Mouse (Mus musculus): ENCODE measurements around the gene Syt6. TPM values are rescaled to one million over a fixed set of nuclear protein-coding genes. Genes with fewer than 3 reads are reported as not detected.

The Syt6 gene
- polyA plus RNA-seq, 1 experiment from 2014 or later: 23.5 TPM

- Histone ChIP-seq H3K4me2 (ENCODE audit: low read length) (no peak overlapping the region), H3K9ac (replicated peaks; ENCODE audit: low read depth, low read length) (no peak overlapping the region), H3K9me3 (ENCODE audit: control insufficient read depth, low read length) (no peaks in the 10 kb centered on the region), H3K4me3 (replicated peaks; ENCODE audit: low read length) (no peak overlapping the region), H3K27me3 (replicated peaks; ENCODE audit: control insufficient read depth, insufficient read depth, low read length) (no peaks in the 10 kb centered on the region), H3K27ac (ENCODE audit: low read length) (no peak overlapping the region), H3K4me1 (replicated peaks; ENCODE audit: control insufficient read depth, insufficient read depth, low read length) (no peaks in the 10 kb centered on the region; the same call in 1 of the 2 replicates), H3K36me3 (ENCODE audit: control insufficient read depth, insufficient read depth) (no peaks in the 10 kb centered on the region)
- 68% methylated on average over 5 of the region's 5 CpGs for WGBS
- ATAC-seq: no peak
Measured at GRCm38 (mm10) chr3:103592636-103593035, 17.6 kb downstream of the Syt6 start.

GRCm38 (mm10) chr3:103593631-103594030 is 18.6 kb downstream of the Syt6 start:
- Histone ChIP-seq H3K36me3 (ENCODE audit: control insufficient read depth, insufficient read depth) (no peaks in the 10 kb centered on the region), H3K4me1 (replicated peaks; ENCODE audit: control insufficient read depth, insufficient read depth, low read length) (no peaks in the 10 kb centered on the region; the same call in 1 of the 2 replicates), H3K27me3 (replicated peaks; ENCODE audit: control insufficient read depth, insufficient read depth, low read length) (no peaks in the 10 kb centered on the region), H3K9ac (replicated peaks; ENCODE audit: low read depth, low read length) (no peak overlapping the region), H3K4me2 (ENCODE audit: low read length) (no peak overlapping the region), H3K4me3 (replicated peaks; ENCODE audit: low read length) (no peak overlapping the region), H3K9me3 (ENCODE audit: control insufficient read depth, low read length) (no peaks in the 10 kb centered on the region), H3K27ac (ENCODE audit: low read length) (no peak overlapping the region)
- ATAC-seq: no peak
- WGBS: 71% methylated on average over 5 of the region's 5 CpGs

GRCm38 (mm10) chr3:103595271-103595810 is 20.3 kb downstream of the Syt6 start:
- Histone ChIP-seq H3K27ac (ENCODE audit: low read length) (no peak overlapping the region), H3K27me3 (replicated peaks; ENCODE audit: control insufficient read depth, insufficient read depth, low read length) (no peaks in the 10 kb centered on the region), H3K4me2 (ENCODE audit: low read length) (no peak overlapping the region), H3K4me3 (replicated peaks; ENCODE audit: low read length) (no peak overlapping the region), H3K36me3 (ENCODE audit: control insufficient read depth, insufficient read depth) (no peaks in the 10 kb centered on the region), H3K4me1 (replicated peaks; ENCODE audit: control insufficient read depth, insufficient read depth, low read length) (no peaks in the 10 kb centered on the region; the same call in 1 of the 2 replicates), H3K9ac (replicated peaks; ENCODE audit: low read depth, low read length) (no peak overlapping the region), H3K9me3 (ENCODE audit: control insufficient read depth, low read length) (no peaks in the 10 kb centered on the region)
- no peak for ATAC-seq
- 75% methylated on average over 7 of the region's 7 CpGs for WGBS

- no peak for ATAC-seq
- no peaks in the 10 kb centered on the region for H3K36me3 ChIP-seq (ENCODE audit: control insufficient read depth, insufficient read depth)
- no peaks in the 10 kb centered on the region for H3K27me3 ChIP-seq (replicated peaks; ENCODE audit: control insufficient read depth, insufficient read depth, low read length)
- no peak overlapping the region for H3K4me2 ChIP-seq (ENCODE audit: low read length)
- H3K4me1 ChIP-seq (replicated peaks; ENCODE audit: control insufficient read depth, insufficient read depth, low read length): peaks cover 6% of the 10 kb centered on the region; the same call in 1 of the 2 replicates
- no peak overlapping the region for H3K27ac ChIP-seq (ENCODE audit: low read length)
- no peak overlapping the region for H3K4me3 ChIP-seq (replicated peaks; ENCODE audit: low read length)
- no peaks in the 10 kb centered on the region for H3K9me3 ChIP-seq (ENCODE audit: control insufficient read depth, low read length)
- H3K9ac ChIP-seq (replicated peaks; ENCODE audit: low read depth, low read length): no peak overlapping the region
- WGBS: 64% methylated on average over 4 of the region's 4 CpGs
Measured at GRCm38 (mm10) chr3:103597586-103597985, 22.6 kb downstream of the Syt6 start.

- Histone ChIP-seq H3K27me3 (replicated peaks; ENCODE audit: control insufficient read depth, insufficient read depth, low read length) (no peaks in the 10 kb centered on the region), H3K4me2 (ENCODE audit: low read length) (no peak overlapping the region), H3K36me3 (ENCODE audit: control insufficient read depth, insufficient read depth) (no peaks in the 10 kb centered on the region), H3K4me3 (replicated peaks; ENCODE audit: low read length) (no peak overlapping the region), H3K9me3 (ENCODE audit: control insufficient read depth, low read length) (no peaks in the 10 kb centered on the region), H3K9ac (replicated peaks; ENCODE audit: low read depth, low read length) (no peak overlapping the region), H3K4me1 (replicated peaks; ENCODE audit: control insufficient read depth, insufficient read depth, low read length) (peaks cover 6% of the 10 kb centered on the region; the same call in 1 of the 2 replicates), H3K27ac (ENCODE audit: low read length) (no peak overlapping the region)
- ATAC-seq: no peak
- 46% methylated on average over 7 of the region's 7 CpGs for WGBS
Measured at GRCm38 (mm10) chr3:103601011-103601410, 26.0 kb downstream of the Syt6 start.

- no peak overlapping the region for H3K4me2 ChIP-seq (ENCODE audit: low read length)
- no peak for ATAC-seq
- WGBS: 58% methylated on average over 1 of the region's 1 CpGs
- no peaks in the 10 kb centered on the region for H3K9me3 ChIP-seq (ENCODE audit: control insufficient read depth, low read length)
- H3K27ac ChIP-seq (ENCODE audit: low read length): no peak overlapping the region
- H3K27me3 ChIP-seq (replicated peaks; ENCODE audit: control insufficient read depth, insufficient read depth, low read length): no peaks in the 10 kb centered on the region
- no peak overlapping the region for H3K4me3 ChIP-seq (replicated peaks; ENCODE audit: low read length)
- peaks cover 10% of the 10 kb centered on the region; the same call in 1 of the 2 replicates for H3K4me1 ChIP-seq (replicated peaks; ENCODE audit: control insufficient read depth, insufficient read depth, low read length)
- no peaks in the 10 kb centered on the region for H3K36me3 ChIP-seq (ENCODE audit: control insufficient read depth, insufficient read depth)
- H3K9ac ChIP-seq (replicated peaks; ENCODE audit: low read depth, low read length): no peak overlapping the region
Measured at GRCm38 (mm10) chr3:103601561-103601960, 26.5 kb downstream of the Syt6 start.

- peaks cover 9% of the 10 kb centered on the region; the same call in 1 of the 2 replicates for H3K4me1 ChIP-seq (replicated peaks; ENCODE audit: control insufficient read depth, insufficient read depth, low read length)
- ATAC-seq: no peak
- no peaks in the 10 kb centered on the region for H3K9me3 ChIP-seq (ENCODE audit: control insufficient read depth, low read length)
- no peaks in the 10 kb centered on the region for H3K36me3 ChIP-seq (ENCODE audit: control insufficient read depth, insufficient read depth)
- WGBS: 92% methylated on average over 6 of the region's 6 CpGs
- no peak overlapping the region for H3K9ac ChIP-seq (replicated peaks; ENCODE audit: low read depth, low read length)
- H3K4me2 ChIP-seq (ENCODE audit: low read length): no peak overlapping the region
- no peak overlapping the region for H3K27ac ChIP-seq (ENCODE audit: low read length)
- no peaks in the 10 kb centered on the region for H3K27me3 ChIP-seq (replicated peaks; ENCODE audit: control insufficient read depth, insufficient read depth, low read length)
- no peak overlapping the region for H3K4me3 ChIP-seq (replicated peaks; ENCODE audit: low read length)
Measured at GRCm38 (mm10) chr3:103606045-103606597, 31.1 kb downstream of the Syt6 start.

GRCm38 (mm10) chr3:103606660-103607595 is 31.9 kb downstream of the Syt6 start:
- H3K4me2 ChIP-seq (ENCODE audit: low read length): no peak overlapping the region
- H3K27ac ChIP-seq (ENCODE audit: low read length): no peak overlapping the region
- no peak overlapping the region for H3K9ac ChIP-seq (replicated peaks; ENCODE audit: low read depth, low read length)
- no peak overlapping the region for H3K4me3 ChIP-seq (replicated peaks; ENCODE audit: low read length)
- peak; percentile 67 for ATAC-seq
- no peaks in the 10 kb centered on the region for H3K9me3 ChIP-seq (ENCODE audit: control insufficient read depth, low read length)
- 73% methylated on average over 13 of the region's 13 CpGs for WGBS
- no peaks in the 10 kb centered on the region for H3K27me3 ChIP-seq (replicated peaks; ENCODE audit: control insufficient read depth, insufficient read depth, low read length)
- H3K36me3 ChIP-seq (ENCODE audit: control insufficient read depth, insufficient read depth): no peaks in the 10 kb centered on the region
- peaks cover 4% of the 10 kb centered on the region; the same call in 1 of the 2 replicates for H3K4me1 ChIP-seq (replicated peaks; ENCODE audit: control insufficient read depth, insufficient read depth, low read length)

GRCm38 (mm10) chr3:103610231-103610630 is 35.2 kb downstream of the Syt6 start:
- no peak for ATAC-seq
- H3K36me3 ChIP-seq (ENCODE audit: control insufficient read depth, insufficient read depth): no peaks in the 10 kb centered on the region
- no peak overlapping the region for H3K9ac ChIP-seq (replicated peaks; ENCODE audit: low read depth, low read length)
- H3K4me2 ChIP-seq (ENCODE audit: low read length): no peak overlapping the region
- H3K4me3 ChIP-seq (replicated peaks; ENCODE audit: low read length): no peak overlapping the region
- no peaks in the 10 kb centered on the region for H3K9me3 ChIP-seq (ENCODE audit: control insufficient read depth, low read length)
- 93% methylated on average over 5 of the region's 5 CpGs for WGBS
- H3K4me1 ChIP-seq (replicated peaks; ENCODE audit: control insufficient read depth, insufficient read depth, low read length): peaks cover 7% of the 10 kb centered on the region; the same call in 1 of the 2 replicates
- no peaks in the 10 kb centered on the region for H3K27me3 ChIP-seq (replicated peaks; ENCODE audit: control insufficient read depth, insufficient read depth, low read length)
- no peak overlapping the region for H3K27ac ChIP-seq (ENCODE audit: low read length)

Measured in forebrain, embryonic 16.5 days (tissue).